Mouse (Mus musculus): ENCODE data around the gene Axin2. TPM values are rescaled to one million over a fixed set of nuclear protein-coding genes. Genes with fewer than 3 reads are reported as not detected.

Gene Axin2
- total RNA-seq, 2 experiments from 2014 or later, result 1.3 to 1.8 TPM

DNA sequence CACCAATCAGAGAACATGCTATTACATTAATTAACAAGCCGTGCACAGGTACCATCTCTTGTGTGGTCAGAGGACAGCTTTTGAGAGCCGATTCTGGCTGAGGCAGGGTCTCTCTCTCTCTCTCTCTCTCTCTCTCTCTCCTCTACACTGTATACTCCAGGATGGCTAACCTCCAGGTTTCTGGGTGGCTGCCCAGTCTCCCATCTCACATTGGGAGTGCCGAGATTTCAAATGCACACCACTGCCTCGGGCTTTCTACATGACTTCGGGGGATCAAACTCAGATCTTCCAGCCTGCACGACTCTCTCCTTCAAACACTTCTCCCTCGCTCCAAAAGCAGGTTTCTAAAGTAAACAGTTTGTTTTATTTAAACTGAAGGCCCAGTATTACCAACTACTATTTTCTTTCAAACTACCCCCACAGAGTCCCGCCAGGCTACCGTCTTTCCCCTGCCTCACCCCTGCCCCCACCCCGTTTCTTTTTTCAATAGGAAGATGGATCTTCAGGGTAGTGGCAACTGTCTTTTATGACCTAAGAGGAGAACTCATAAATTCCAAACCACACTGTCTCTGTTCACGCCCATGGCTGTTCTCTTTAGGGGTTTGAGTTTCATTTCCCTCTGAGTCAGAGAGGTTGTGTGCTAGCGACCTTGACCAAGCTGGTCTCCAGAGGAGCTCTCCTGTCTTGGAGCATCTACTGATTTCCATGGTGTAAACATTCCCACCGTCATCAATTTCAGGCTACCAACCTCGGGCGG, 43.5 kb downstream of the Axin2 start:
- no peak for ATAC-seq (ENCODE audit: poor library complexity, severe bottlenecking)

DNA sequence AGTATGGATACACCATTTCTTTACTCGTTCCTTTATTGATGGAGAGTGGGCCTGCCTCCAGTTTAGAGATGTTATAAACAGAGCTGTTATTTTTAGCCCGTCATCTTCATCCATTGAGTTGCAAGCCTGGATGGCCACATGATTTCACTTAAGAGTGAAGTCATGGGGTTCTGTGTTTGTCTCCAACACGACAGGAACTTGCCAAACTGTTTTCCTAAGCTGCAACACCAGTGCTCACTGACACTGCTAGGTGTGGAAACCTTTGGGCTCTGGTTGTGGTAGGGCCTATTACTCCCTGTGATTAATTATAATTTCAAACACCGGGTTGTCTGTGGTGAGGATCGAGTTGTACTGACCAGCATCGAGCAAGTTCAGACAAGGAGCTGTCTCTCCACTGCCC, 45.6 kb downstream of the Axin2 start:
- no peak for ATAC-seq (ENCODE audit: poor library complexity, severe bottlenecking)

DNA sequence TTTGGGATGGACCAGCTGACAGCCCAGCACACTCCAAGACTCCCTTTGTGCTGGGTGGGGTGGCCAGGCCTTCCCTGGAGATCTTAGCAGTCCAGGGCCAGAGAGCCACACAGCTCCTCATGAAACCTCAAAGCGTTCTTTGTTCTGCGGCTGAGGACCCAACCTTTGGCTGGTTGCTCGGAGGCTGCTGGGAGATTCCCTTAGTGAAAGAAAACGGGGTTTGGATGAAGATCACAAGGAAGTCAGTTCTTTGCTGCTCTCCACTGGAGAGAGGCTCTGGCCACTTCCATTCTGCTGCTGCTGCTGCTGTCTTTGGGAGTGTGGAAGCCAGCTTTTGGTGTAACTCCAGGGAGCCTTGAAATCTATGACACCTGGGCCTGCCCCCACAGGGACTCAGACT, 53.3 kb downstream of the Axin2 start:
- no peak for ATAC-seq (ENCODE audit: poor library complexity, severe bottlenecking)

DNA sequence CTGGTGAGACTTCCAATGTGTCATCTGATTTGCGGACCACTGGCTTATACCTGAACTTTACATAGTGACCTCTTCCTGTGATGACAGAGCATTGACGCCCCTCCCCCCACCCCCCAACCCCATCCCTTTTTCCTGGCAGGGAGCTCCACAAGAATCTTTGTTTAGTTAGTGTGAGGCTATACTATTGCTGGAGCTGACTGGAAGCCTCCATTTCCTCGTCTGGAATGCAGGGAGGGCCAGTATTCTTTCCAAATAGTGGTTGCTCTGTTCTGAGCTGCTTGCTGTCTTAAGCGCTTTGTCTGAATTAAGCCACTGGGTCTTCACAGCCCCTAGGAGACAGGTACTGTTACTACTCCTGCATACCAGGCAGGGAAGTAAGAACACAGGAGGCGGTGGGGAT, 53.7 kb downstream of the Axin2 start:
- no peak for ATAC-seq (ENCODE audit: poor library complexity, severe bottlenecking)

DNA sequence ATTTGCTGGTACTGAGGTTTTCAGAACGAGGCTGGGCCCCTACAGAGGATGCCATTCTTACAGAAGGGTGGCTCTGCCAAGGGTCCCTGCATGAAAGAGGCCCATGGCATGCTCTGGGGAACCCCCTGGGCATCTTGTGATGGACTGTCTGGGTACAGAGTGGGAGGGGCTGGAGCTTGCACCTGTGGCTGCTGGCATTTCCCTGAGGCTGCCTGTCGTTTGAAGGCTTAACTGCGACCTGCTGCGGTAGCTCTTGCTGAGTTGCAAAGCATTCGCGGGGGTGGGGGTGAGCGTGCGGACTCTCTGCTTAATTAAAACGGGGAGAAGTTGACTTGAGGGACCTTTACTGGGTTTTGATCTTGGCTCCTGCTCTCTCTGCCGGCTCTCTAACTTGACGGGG, 55.4 kb downstream of the Axin2 start:
- no peak for ATAC-seq (ENCODE audit: poor library complexity, severe bottlenecking)

DNA sequence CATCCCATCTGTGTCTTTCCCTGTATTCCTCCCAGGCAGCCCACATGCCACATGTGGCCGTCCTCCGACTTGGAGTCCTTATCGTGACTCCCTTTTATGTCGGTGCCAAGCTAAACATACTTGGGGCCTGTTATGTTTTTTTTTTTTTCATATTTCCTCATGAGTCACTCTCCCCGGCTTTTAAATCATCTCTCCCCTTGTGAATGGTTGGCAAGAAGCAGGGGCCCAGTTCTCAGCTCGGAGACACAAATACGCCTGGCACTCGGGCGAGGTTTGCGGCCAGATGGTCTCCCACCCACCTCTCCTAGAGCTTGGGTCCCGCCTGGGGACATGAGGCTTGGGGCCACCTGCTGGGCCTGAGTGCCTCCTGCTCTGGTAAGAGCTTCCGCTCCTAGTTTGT, 60.4 kb downstream of the Axin2 start:
- ATAC-seq (ENCODE audit: poor library complexity, severe bottlenecking), result no peak

DNA sequence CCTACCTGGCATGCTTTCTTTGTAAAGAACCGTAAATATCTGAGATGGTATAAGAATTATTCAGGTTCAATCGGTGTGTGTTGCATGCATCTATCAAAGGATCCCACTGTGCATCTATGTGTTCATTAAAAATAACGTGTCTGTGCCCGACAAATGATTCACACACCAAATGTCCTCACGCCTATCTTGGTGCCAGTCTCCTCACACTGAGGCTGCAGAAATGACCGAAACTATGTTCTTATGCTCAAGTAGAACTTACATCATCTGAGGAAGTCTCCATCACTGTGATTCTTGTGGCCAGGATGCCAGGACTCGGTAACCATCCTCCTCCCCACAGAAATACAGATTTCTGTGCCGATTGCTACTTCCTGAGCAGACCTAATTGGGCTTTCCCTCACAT, 60.9 kb downstream of the Axin2 start:
- ATAC-seq (ENCODE audit: poor library complexity, severe bottlenecking), result no peak

DNA sequence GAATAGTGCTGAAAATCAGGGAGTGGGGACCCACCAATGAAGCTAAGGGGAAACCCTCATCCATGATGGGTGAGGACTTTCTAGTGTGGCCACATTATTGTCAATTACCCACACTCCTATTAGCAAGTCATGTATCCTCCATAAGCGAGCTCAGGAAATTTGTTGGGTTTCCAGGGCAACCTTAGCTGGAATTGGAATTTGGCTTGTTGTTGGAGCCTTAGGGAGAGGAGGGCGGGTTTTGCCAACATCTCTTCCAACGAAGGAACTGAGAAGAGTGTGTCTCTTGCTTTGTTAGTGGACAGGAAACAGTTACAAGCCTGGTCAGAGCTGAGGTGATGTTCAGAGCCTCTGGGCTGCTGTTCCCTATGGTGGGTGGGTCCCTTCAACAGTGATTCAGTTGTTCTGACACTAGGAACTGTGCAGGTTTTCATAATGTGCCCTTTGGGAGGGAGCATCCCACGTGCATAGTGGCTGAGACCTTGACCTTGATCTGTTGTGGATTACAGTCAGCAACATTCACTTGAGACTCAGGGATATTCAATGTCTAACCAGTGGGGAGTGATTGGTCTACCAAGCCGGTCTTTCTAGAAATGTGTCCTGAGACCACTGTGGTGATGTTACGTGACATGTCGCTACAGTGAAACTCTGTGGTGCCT, 63.4 kb downstream of the Axin2 start:
- no peak for ATAC-seq (ENCODE audit: poor library complexity, severe bottlenecking)

DNA sequence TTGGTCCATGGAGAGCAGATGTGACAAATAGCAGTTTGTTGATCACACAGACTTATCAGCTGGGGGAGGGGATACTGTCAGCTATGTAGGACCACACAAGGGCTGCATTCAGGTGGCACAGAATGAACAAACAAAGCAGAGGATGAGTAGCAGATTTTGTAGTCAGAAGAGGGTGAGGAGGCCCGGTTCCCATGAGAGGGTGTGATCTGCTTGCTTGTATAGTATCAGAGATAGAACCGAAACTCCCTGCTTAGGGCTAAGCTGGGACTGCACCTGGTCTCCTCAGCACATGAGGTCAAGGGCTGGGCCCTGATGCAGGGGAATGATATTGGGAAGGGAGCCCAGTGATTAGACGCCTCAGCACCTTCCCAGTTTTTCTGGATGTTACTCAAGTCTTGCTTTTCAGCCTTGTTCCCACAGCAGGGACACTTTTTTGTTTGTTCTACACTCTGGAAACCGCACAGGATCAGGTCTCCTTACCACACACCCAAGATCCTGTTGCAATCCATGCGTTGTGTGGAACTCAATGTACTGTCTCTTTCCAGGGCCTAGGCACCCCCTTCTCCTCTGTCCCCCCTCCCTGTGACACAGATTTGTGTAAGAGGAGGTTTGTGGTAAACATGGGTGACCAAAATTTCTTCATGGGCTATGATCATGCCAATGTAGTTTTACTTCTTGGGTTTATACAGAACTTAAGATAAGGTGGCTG, 64.7 kb downstream of the Axin2 start:
- ATAC-seq (ENCODE audit: poor library complexity, severe bottlenecking), result no peak

DNA sequence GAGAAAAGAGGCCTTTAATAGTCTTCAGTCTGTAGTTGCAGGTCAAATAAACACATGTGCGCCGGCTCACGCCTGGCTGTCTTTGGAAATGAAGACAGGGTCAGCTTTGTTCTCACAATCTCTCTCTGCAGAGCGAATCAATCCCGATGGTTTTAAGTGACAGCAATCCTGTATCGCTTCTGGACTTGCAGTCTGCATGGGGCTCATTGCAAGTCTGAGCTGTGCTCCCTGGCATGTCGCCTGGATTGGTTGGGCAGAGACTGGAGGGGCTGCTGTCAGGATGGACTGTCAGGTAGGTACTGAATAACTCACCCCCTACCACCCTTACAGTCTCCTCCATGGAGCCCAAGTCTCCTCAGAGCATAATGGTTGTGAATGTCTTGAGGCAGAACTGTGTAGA, 65.7 kb downstream of the Axin2 start:
- no peak for ATAC-seq (ENCODE audit: poor library complexity, severe bottlenecking)

DNA sequence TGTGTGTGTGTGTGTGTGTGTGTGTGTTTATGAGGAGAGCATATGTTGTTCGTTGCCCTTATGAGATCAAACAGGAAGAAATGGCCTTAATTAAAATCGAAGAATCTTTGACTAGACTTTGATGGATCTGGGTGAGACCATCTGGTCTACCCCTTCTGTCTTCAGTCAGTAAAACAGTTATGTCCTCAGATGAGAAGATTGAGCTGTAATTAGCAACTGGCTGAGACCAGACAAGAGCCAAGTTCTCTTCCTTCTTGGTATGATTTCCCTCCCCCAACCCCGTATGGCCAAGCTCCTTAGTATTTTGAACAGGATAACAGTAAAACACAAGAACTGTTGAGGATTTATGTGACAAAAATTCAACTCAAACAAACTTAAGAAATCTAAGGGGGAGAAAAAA, 67.1 kb downstream of the Axin2 start:
- no peak for ATAC-seq (ENCODE audit: poor library complexity, severe bottlenecking)

DNA sequence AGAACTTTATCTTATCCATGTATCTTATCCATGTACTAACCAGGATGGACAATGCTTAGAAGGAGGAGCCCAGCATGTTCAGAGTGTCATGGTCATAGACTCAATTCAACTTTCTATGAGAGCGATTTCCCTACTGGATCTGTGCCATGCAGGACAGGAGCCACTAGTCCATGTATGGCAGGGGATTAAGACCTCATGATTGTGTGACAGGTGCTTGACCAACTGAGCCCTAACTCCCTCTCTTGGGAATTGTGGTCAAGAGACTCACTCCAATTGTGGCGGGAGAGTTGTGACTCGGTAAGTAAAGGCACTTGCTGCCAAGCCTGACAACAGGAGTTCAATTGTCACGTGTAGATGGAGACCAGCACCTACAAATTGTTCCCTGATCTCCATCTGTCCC, 67.6 kb downstream of the Axin2 start:
- ATAC-seq (ENCODE audit: poor library complexity, severe bottlenecking), result no peak

DNA sequence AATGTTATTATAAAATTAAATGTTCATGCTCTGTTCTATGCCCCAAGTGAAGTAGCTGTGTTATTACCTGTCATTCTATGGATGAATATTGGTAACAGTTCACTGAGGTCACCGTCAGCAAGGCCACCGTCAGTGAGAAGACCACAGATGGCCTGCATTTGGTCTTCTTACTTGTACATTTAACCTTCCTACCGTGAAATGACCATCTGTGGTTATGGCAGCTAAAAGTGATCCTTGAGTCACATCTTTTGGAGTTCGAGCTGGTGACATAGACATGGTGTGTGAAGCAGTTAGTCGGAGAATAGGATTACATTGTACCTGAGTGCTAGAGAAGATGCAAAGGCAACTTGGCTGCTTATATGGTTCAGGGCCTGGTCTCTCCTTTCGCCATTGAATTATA, 68.1 kb downstream of the Axin2 start:
- no peak for ATAC-seq (ENCODE audit: poor library complexity, severe bottlenecking)

DNA sequence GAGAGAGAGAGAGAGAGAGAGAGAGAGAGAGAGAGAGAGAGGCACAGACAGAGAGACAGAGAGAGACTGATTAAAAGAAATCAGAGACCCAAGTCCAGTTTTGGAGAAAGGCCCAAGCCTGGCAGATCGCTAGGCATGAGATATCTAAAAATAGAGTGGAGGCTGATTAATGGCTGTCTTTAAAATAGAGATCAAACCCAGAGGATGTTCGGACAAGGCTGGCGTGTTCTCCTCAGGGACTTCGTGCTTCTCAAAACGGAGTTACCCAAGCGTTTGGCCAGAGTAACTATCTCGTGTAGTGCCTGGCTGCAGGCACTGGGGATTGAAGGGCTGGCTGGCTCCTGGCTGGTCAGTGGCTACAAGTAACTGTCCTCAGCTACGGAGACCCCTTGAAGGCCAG, 69.8 kb downstream of the Axin2 start:
- no peak for ATAC-seq (ENCODE audit: poor library complexity, severe bottlenecking)

DNA sequence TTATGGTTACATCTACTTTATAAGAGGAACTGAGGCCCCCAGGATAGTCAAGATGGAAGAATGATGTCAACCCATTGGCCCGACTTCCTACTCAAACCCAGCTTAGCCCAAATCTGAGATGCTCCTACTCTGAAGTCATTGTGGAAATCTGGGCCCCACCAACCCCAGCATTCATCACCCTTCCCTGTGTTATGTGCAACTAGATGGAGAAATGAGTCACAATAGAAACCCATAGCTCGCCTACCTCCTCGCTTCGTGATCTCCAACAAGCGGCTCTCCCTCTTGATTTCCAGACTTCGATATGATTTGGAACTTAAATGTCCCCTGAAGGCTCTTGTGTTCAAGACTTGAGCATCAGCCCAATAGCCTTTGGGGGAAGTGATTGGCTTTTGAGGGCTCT, 73.3 kb downstream of the Axin2 start:
- ATAC-seq (ENCODE audit: poor library complexity, severe bottlenecking), result no peak

DNA sequence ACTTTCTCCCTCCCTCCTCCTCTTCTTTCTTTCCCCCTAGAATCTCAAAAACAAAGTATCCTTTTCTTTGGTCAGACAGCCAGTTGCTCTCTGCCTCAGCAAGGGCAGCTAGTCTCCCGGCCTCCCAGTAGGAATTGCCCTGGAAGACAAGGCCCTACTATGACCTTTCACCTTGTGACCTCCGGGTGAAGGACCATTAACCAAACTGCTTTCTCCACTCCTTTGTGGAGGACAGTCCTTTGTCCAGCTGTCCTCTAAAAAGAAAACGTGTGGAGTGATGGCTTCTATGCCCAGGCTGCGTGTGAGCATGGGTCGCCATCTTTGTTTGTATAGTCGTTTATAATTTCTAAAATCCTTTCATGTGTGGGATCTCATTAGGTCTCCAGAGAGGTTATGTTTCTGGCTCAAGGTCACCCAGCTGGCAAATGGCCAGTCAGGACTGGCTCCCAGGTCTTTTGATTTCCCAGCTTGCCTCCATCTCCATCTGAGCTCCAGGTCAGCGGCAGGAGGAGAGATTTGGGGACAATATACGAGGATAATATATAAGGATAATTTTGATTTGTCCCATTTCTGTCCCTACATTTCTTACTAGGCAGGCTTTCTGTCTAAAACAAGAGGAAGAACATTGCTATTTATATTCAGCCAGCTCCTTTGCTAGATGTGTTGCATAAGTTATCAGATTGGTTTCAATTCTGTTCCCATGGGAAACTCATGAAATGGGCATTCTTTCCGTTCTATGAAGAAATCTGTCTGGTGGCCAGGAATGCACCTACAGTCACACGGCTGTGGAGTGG, 75.2 kb downstream of the Axin2 start:
- ATAC-seq (ENCODE audit: poor library complexity, severe bottlenecking), result no peak

DNA sequence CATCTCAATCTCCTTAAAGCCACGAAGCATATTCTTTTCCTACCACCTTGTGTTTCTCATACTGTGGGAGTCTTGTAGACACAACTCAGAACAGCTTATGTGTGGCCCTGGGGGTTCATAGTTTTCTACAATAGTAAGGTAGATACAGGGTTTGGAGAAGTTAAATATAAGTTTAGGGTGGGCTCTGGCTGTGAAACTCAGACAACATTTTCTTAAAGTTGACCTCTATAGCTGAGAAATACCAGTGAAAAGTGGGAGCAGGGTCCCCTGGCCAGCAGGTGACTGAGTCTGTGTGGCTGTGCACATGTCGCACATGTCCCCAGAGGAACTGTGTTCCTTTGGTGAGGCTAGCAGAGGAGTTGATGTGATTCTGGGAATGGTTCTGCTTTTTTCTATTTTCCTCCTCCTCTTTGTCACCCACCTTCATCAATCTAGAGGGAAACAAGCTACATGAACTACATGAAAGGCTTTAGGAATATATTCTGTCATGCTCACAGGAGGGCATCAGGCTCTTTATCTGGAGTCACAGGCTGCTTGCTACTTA, 75.9 kb downstream of the Axin2 start:
- ATAC-seq (ENCODE audit: poor library complexity, severe bottlenecking), result no peak

DNA sequence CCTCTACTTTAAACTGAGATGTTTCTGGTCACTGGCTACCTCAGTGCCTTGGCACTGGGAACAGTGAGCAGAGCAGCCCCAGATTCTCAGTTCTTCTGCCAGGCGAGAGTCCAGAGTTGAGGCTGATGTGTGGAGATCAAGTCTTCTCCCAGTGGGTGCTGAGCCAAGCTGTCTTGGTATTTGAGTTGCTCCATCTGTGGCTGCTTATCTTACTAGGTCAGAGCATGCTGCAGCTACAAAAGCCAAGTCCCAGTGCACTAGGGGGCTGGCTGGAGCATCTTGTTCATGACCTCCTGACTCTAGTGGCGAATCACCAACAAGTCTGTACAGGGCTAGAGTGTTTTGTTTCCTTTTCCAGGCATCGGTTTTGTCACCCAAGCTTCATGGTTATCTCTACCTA, 77.7 kb downstream of the Axin2 start:
- no peak for ATAC-seq (ENCODE audit: poor library complexity, severe bottlenecking)
